Mouse (Mus musculus): Measurements from ENCODE around the gene Zfp637.

- TF ChIP-seq CTCF (IDR thresholded peaks at IDR 0.05; ENCODE audit: low read depth), result no peak
- no peak for TF ChIP-seq EP300 (IDR thresholded peaks at IDR 0.05; ENCODE audit: low read depth)
These were observed 47.1 kb downstream of the Zfp637 start for GRCm38 (mm10) chr6:117888032-117888431.

Measured in liver, postnatal 0 days (tissue).